Mouse (Mus musculus) cerebellum, adult 2 months (tissue): ENCODE measurements around the gene Fras1. TPM values are rescaled to one million over a fixed set of nuclear protein-coding genes. Genes with fewer than 3 reads are reported as not detected.

ENCODE experiments used
- DNase-seq, 2 experiments: peaks; one replicate each; pipeline ENCODE4 v3.0.0; 2021
- H3K27ac ChIP-seq: fragments of 200-500 bp; 2 replicates; pipeline ENCODE4 v1.5.1; 2012; ENCODE audit warnings: low read length, control low read depth, inconsistent platforms; ENCODE audit not compliant: insufficient read depth
- H3K27me3 ChIP-seq: fragments of 200-500 bp; 2 replicates; pipeline ENCODE4 v1.6.1; 2012; ENCODE audit warnings: inconsistent platforms, mild to moderate bottlenecking, low read length, moderate library complexity; ENCODE audit not compliant: control insufficient read depth, insufficient read depth
- H3K4me1 ChIP-seq: fragments of 200-500 bp; 2 replicates; pipeline ENCODE4 v1.6.1; 2011; ENCODE audit warnings: low read length; ENCODE audit not compliant: control insufficient read depth, insufficient read depth
- H3K4me3 ChIP-seq: fragments of 200-500 bp; replicated peaks from 2 replicates; pipeline ENCODE3; 2011; ENCODE audit warnings: mild to moderate bottlenecking, low read depth, low read length, control low read depth; ENCODE audit not compliant: insufficient read depth
- CTCF ChIP-seq: fragments of 200-500 bp; IDR thresholded peaks from 2 replicates; pipeline ENCODE4 v1.5.1; 2011; ENCODE audit warnings: low read depth, mild to moderate bottlenecking, control low read depth, low read length, moderate library complexity, borderline replicate concordance; ENCODE audit not compliant: insufficient read depth
- POLR2A ChIP-seq: fragments of 200-500 bp; IDR thresholded peaks from 2 replicates; pipeline ENCODE4 v1.6.1; 2011; ENCODE audit warnings: low read length, control low read depth, borderline replicate concordance; ENCODE audit not compliant: insufficient read depth
- WGBS: fragments of 180-500 bp; shearing (Covaris S2); methylation state at CpG from one replicate; pipeline ENCODE4 v1.1.7; 2018; 5-methylcytosine and 5-hydroxymethylcytosine counted together
- polyA plus RNA-seq: library from polyadenylated mRNA; depleted of rRNA; stranded (reverse); fragments of >200 nt; gene quantifications from 2 replicates; pipeline ENCODE4 v1.2.3, GENCODE M21; 2012; rRNA removed

Gene Fras1
- polyA plus RNA-seq, 1 experiment = 1.1 TPM

GRCm38 (mm10) chr5:96810620-96811019, 436.9 kb downstream of the Fras1 start:
- H3K4me1 ChIP-seq = no peaks in the 10 kb centered on the region
- TF ChIP-seq POLR2A = no peak
- no peak for TF ChIP-seq CTCF

GRCm38 (mm10) chr5:96824769-96825327, 451.1 kb downstream of the Fras1 start:
- no peak for TF ChIP-seq CTCF
- no peak for TF ChIP-seq POLR2A
- WGBS = 88% methylated on average over 13 of the region's 13 CpGs
- no peak for DNase-seq
- Histone ChIP-seq H3K27ac (no peak overlapping the region), H3K4me1 (no peaks in the 10 kb centered on the region), H3K4me3 (no peak overlapping the region), H3K27me3 (no peaks in the 10 kb centered on the region)

More at GRCm38 (mm10) chr5:96810620-96811019, 436.9 kb downstream of the Fras1 start:
- no peak for DNase-seq
- 52% methylated on average over 4 of the region's 4 CpGs for WGBS
- no peak overlapping the region for H3K27ac ChIP-seq
- H3K27me3 ChIP-seq = no peaks in the 10 kb centered on the region
- no peak overlapping the region for H3K4me3 ChIP-seq

- TF ChIP-seq POLR2A (no peak), CTCF (no peak)
- Histone ChIP-seq H3K27ac (no peak overlapping the region), H3K27me3 (no peaks in the 10 kb centered on the region), H3K4me1 (no peaks in the 10 kb centered on the region), H3K4me3 (no peak overlapping the region)
- WGBS = 76% methylated on average over 1 of the region's 1 CpGs
- DNase-seq = no peak
These were observed 453.4 kb downstream of the Fras1 start for GRCm38 (mm10) chr5:96827176-96827575.

Other genes with a start within 250 kb of the Fras1 start
- gene Cnot6l, start 209.8 kb upstream of the Fras1 start, polyA plus RNA-seq = 14.9 and 15.2 TPM in 2 replicates
- 12.8 and 13.2 TPM in 2 replicates for gene Mrpl1, start 164.5 kb upstream of the Fras1 start, polyA plus RNA-seq